Comparison of ENCODE assay signal across 10 mouse cellular contexts in the genomic region with DNA sequence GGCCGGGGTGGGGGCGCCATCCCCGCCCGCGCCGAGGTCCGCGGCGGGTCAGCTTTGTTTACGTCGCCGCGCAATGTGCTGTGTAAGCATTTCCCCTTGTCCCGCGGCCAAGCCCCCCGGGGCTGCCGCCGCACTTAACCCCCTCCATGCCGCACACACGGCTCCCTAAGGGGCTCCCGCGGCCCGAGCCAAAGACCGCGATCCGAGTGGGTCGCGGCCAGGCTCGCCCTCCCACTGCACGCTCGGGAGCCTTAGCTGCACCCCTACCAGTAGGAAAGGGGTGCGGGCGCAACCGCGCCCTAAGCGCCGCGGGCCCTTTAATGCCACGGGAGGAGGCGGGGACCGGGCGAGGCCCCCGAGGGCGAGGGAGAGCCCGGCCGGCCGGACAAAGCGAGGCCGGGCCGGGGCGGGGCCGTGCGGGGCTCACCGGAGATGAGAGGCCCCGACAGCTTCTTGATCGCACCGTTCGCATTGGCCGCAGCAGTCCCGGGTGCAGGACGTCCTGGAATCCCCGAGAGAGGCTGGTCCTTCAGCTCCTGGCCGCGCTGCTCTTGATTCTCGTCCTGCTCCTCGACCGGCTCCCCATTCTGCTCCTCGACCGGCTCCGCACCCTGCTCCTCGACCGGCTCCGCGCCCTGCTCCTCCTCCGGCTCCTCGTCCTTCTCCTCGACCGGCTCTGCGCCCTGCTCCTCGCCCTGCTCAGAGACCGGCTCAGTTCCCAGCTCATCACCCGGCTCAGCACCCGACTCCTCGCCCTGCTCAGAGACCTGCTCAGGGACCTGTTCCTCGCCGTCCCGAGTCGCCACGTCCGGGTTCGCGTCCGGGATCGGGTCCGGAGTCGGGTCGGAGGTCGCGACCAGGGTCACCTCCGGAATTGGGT. TPM values are rescaled to one million over a fixed set of nuclear protein-coding genes. Genes with fewer than 3 reads are reported as not detected.
A peak's percentile ranks its signal among the peaks of the same experiment; 100 is the strongest.
DNase-seq lines count a peak whose midpoint lies in the region; ATAC-seq and TF ChIP-seq lines count a peak whose summit lies in the region.
"Had no signal": no experiment of that assay in that cellular context is flagged by ENCODE, and none has a peak within 500 bp of the region (broad histone marks: within the 10 kb centered on the region; RNA-seq: fewer than 3 reads in every experiment).

No protein-coding gene starts in this region.

- H3K4me2 ChIP-seq in heart, embryonic 12.5 days = peak overlapping the region; percentile 73
- peak overlapping the region; percentile 52 for H3K4me2 ChIP-seq in midbrain, embryonic 15.5 days

- no peak overlapping the region for H3K27ac ChIP-seq in layer of hippocampus, adult 2 months
- peak overlapping the region; percentile 88 for H3K27ac ChIP-seq in embryonic facial prominence, embryonic 10.5 days (replicated peaks)
- peak overlapping the region; percentile 77 for H3K27ac ChIP-seq in heart, embryonic 12.5 days (ENCODE audit: poor library complexity, severe bottlenecking)
- H3K27ac ChIP-seq in limb, embryonic 10.5 days = peak overlapping the region; percentile 88
- H3K27ac ChIP-seq in midbrain, embryonic 15.5 days = peak overlapping the region; percentile 61
- no peak overlapping the region for H3K27ac ChIP-seq in cerebellum, adult 2 months (ENCODE audit: insufficient read depth, low read length)

- TF ChIP-seq CTCF in layer of hippocampus, adult 2 months (conservative IDR thresholded peaks at IDR 0.05) = no peak
- no peak for TF ChIP-seq CTCF in cerebellum, adult 2 months (IDR thresholded peaks at IDR 0.05; ENCODE audit: borderline replicate concordance, insufficient read depth, low read depth, low read length)

- peak overlapping the region; percentile 43 for H3K4me3 ChIP-seq in layer of hippocampus, adult 2 months
- H3K4me3 ChIP-seq in embryonic facial prominence, embryonic 10.5 days = peak overlapping the region; percentile 72
- peak overlapping the region; percentile 59 for H3K4me3 ChIP-seq in heart, embryonic 12.5 days
- H3K4me3 ChIP-seq in limb, embryonic 10.5 days = peak overlapping the region; percentile 65
- peak overlapping the region; percentile 51 for H3K4me3 ChIP-seq in midbrain, embryonic 15.5 days
- no peak overlapping the region for H3K4me3 ChIP-seq in cerebellum, adult 2 months (replicated peaks; ENCODE audit: insufficient read depth, low read depth, low read length)

- H3K27me3 ChIP-seq in embryonic facial prominence, embryonic 10.5 days (replicated peaks; ENCODE audit: low read depth, poor library complexity, severe bottlenecking) = peaks cover 70% of the 10 kb centered on the region
- H3K27me3 ChIP-seq in heart, embryonic 12.5 days (replicated peaks) = peaks cover 15% of the 10 kb centered on the region; the same call in 1 of the 2 replicates
- peaks cover 50% of the 10 kb centered on the region for H3K27me3 ChIP-seq in limb, embryonic 10.5 days (ENCODE audit: low read depth, poor library complexity, severe bottlenecking)
- no peaks in the 10 kb centered on the region for H3K27me3 ChIP-seq in midbrain, embryonic 15.5 days (replicated peaks)
- H3K27me3 ChIP-seq in cerebellum, adult 2 months (ENCODE audit: control insufficient read depth, insufficient read depth, low read length) = peaks cover 7% of the 10 kb centered on the region; the same call in 1 of the 2 replicates

- DNase-seq in layer of hippocampus, adult 2 months (ENCODE audit: low spot score in 2 of 2) = no peak
- DNase-seq in layer of hippocampus, postnatal 14 days (ENCODE audit: low spot score in 2 of 2) = no peak
- DNase-seq in embryonic facial prominence, embryonic 10.5 days (ENCODE audit: low spot score) = peak; percentile 54
- no peak for DNase-seq in limb, embryonic 10.5 days (ENCODE audit: low spot score)
- DNase-seq in cerebellum, adult 2 months = no peak
- no peak for DNase-seq in frontal cortex, adult 2 months (ENCODE audit: extremely low spot score in 1 of 2, low spot score in 1 of 2)

- 31% methylated on average over 100 of the region's 100 CpGs for WGBS in embryonic facial prominence, embryonic 10.5 days
- 22% methylated on average over 100 of the region's 100 CpGs for WGBS in heart, embryonic 12.5 days
- WGBS in limb, embryonic 10.5 days = 23% methylated on average over 100 of the region's 100 CpGs
- 39% methylated on average over 100 of the region's 100 CpGs for WGBS in midbrain, embryonic 15.5 days
- 38% methylated on average over 98 of the region's 100 CpGs for whole genome bisulfite sequencing in cerebellum, adult 2 months

- peak overlapping the region; percentile 85 for H3K9ac ChIP-seq in heart, embryonic 12.5 days
- peak overlapping the region; percentile 47 for H3K9ac ChIP-seq in midbrain, embryonic 15.5 days

- no peak for ATAC-seq in heart, embryonic 12.5 days (ENCODE audit: insufficient number of reproducible peaks, low FRiP score)
- ATAC-seq in midbrain, embryonic 15.5 days (replicated peaks) = no peak

- TF ChIP-seq POLR2A in cerebellum, adult 2 months (IDR thresholded peaks at IDR 0.05; ENCODE audit: borderline replicate concordance, insufficient read depth, low read length) = no peak

- H3K4me1 ChIP-seq in embryonic facial prominence, embryonic 10.5 days = peaks cover 51% of the 10 kb centered on the region
- peaks cover 29% of the 10 kb centered on the region for H3K4me1 ChIP-seq in heart, embryonic 12.5 days (replicated peaks)
- peaks cover 52% of the 10 kb centered on the region for H3K4me1 ChIP-seq in limb, embryonic 10.5 days
- peaks cover under 1% of the 10 kb centered on the region; the same call in 1 of the 2 replicates for H3K4me1 ChIP-seq in midbrain, embryonic 15.5 days
- no peaks in the 10 kb centered on the region for H3K4me1 ChIP-seq in cerebellum, adult 2 months (ENCODE audit: control insufficient read depth, insufficient read depth, low read length)

- H3K36me3 ChIP-seq in embryonic facial prominence, embryonic 10.5 days (replicated peaks) = peaks cover 11% of the 10 kb centered on the region; the same call in 1 of the 2 replicates
- H3K36me3 ChIP-seq in heart, embryonic 12.5 days = no peaks in the 10 kb centered on the region
- peaks cover 25% of the 10 kb centered on the region for H3K36me3 ChIP-seq in limb, embryonic 10.5 days
- H3K36me3 ChIP-seq in midbrain, embryonic 15.5 days (replicated peaks) = no peaks in the 10 kb centered on the region
- H3K36me3 ChIP-seq: G1E had no signal

- H3K9me3 ChIP-seq in embryonic facial prominence, embryonic 10.5 days = peaks cover 47% of the 10 kb centered on the region
- H3K9me3 ChIP-seq in heart, embryonic 12.5 days (replicated peaks) = peaks cover 28% of the 10 kb centered on the region
- peaks cover 22% of the 10 kb centered on the region for H3K9me3 ChIP-seq in limb, embryonic 10.5 days (replicated peaks)
- 0 out of 2 replicates have a peak, but pooled peaks cover 2% of the 10 kb centered on the region for H3K9me3 ChIP-seq in midbrain, embryonic 15.5 days

RNA-seq across cellular contexts. Expression of gene Cdkn1c, which starts 1.3 kb away (rescaled TPM):
- 1 to 10 TPM; 2.5 to 6.7 TPM for total RNA-seq in layer of hippocampus, adult 2 months (2021)
- total RNA-seq in layer of hippocampus, postnatal 14 days (2021) = 10 to 100 TPM in 1 of 2 experiments, 1 to 10 TPM in 1; 9.7 to 14.5 TPM
- polyA plus RNA-seq in embryonic facial prominence, embryonic 10.5 days (2016; fragmentation: Nextera tagmentation; extraction: Ambion mirVana) = 355 and 407 TPM in 2 replicates
- 1,218 and 1,354 TPM in 2 replicates for polyA plus RNA-seq in heart, embryonic 12.5 days (2016; fragmentation: Nextera tagmentation; extraction: Ambion mirVana)
- polyA plus RNA-seq in limb, embryonic 10.5 days (2016; fragmentation: Nextera tagmentation; extraction: Ambion mirVana) = 317 and 593 TPM in 2 replicates
- 288 and 345 TPM in 2 replicates for polyA plus RNA-seq in midbrain, embryonic 15.5 days (2015; fragmentation: Nextera tagmentation; extraction: Ambion mirVana)
- 8.2 and 12.4 TPM in 2 replicates for polyA plus RNA-seq in cerebellum, adult 2 months (2012; rRNA removed)
- 9.1 and 10.3 TPM in 2 replicates for polyA plus RNA-seq in frontal cortex, adult 2 months (2012; rRNA removed)
- total RNA-seq: G1E had no signal

RNA-seq across cellular contexts. Expression of gene Slc22a18, which starts 14.0 kb away (rescaled TPM):
- under 1 TPM; 0.29 to 0.54 TPM for total RNA-seq in layer of hippocampus, adult 2 months (2021)
- total RNA-seq in layer of hippocampus, postnatal 14 days (2021) = under 1 TPM; 0.21 to 0.36 TPM
- 0.26 and 0.96 TPM in 2 replicates for polyA plus RNA-seq in embryonic facial prominence, embryonic 10.5 days (2016; fragmentation: Nextera tagmentation; extraction: Ambion mirVana)
- polyA plus RNA-seq in heart, embryonic 12.5 days (2016; fragmentation: Nextera tagmentation; extraction: Ambion mirVana) = 0.90 and 0.91 TPM in 2 replicates
- 0.25 and 0.53 TPM in 2 replicates for polyA plus RNA-seq in limb, embryonic 10.5 days (2016; fragmentation: Nextera tagmentation; extraction: Ambion mirVana)
- polyA plus RNA-seq in midbrain, embryonic 15.5 days (2015; fragmentation: Nextera tagmentation; extraction: Ambion mirVana) = 0.97 and 1.0 TPM in 2 replicates
- 0.87 and 0.90 TPM in 2 replicates for polyA plus RNA-seq in cerebellum, adult 2 months (2012; rRNA removed)
- 0.74 and 1.1 TPM in 2 replicates for polyA plus RNA-seq in frontal cortex, adult 2 months (2012; rRNA removed)

RNA-seq across cellular contexts. Expression of gene Phlda2, which starts 43.4 kb away (rescaled TPM):
- not detected for total RNA-seq in layer of hippocampus, adult 2 months (2021)
- not detected for total RNA-seq in layer of hippocampus, postnatal 14 days (2021)
- 2.7 and 2.9 TPM in 2 replicates for polyA plus RNA-seq in embryonic facial prominence, embryonic 10.5 days (2016; fragmentation: Nextera tagmentation; extraction: Ambion mirVana)
- 1.7 and 2.2 TPM in 2 replicates for polyA plus RNA-seq in heart, embryonic 12.5 days (2016; fragmentation: Nextera tagmentation; extraction: Ambion mirVana)
- 2.6 and 3.1 TPM in 2 replicates for polyA plus RNA-seq in limb, embryonic 10.5 days (2016; fragmentation: Nextera tagmentation; extraction: Ambion mirVana)
- 0.51 and 0.66 TPM in 2 replicates for polyA plus RNA-seq in midbrain, embryonic 15.5 days (2015; fragmentation: Nextera tagmentation; extraction: Ambion mirVana)
- not detected in 2 replicates for polyA plus RNA-seq in cerebellum, adult 2 months (2012; rRNA removed)
- 0.86 and 1.3 TPM in 2 replicates for polyA plus RNA-seq in frontal cortex, adult 2 months (2012; rRNA removed)
- total RNA-seq: left cerebral cortex, postnatal 10 days had no signal

Comparison
In these comparisons a context has a peak if more than half of its experiments do, and no peak if none do; other contexts are left out.
1. H3K27ac ChIP-seq: peak in embryonic facial prominence, embryonic 10.5 days (single experiment), heart, embryonic 12.5 days (single experiment), limb, embryonic 10.5 days (single experiment) and midbrain, embryonic 15.5 days (single experiment); none in layer of hippocampus, adult 2 months (single experiment) and cerebellum, adult 2 months (single experiment).
2. RNA of gene Cdkn1c, which starts 1.3 kb away (polyA plus RNA-seq): 1,218 to 1,354 TPM in heart, embryonic 12.5 days, 317 to 593 TPM in limb, embryonic 10.5 days, 355 to 407 TPM in embryonic facial prominence, embryonic 10.5 days and 288 to 345 TPM in midbrain, embryonic 15.5 days; 9.1 to 10.3 TPM in frontal cortex, adult 2 months and 8.2 to 12.4 TPM in cerebellum, adult 2 months; every median in the first group is over 10 times any median in the second.